Mouse (Mus musculus) bone marrow, adult 2 months (tissue): ENCODE results near the gene Cdhr4. TPM values are rescaled to one million over a fixed set of nuclear protein-coding genes. Genes with fewer than 3 reads are reported as not detected.
A peak's percentile ranks its signal among the peaks of the same experiment; 100 is the strongest.

Experiments
- H3K27ac ChIP-seq: fragments of 200-500 bp; 2 replicates; pipeline ENCODE4 v1.5.1; 2012; ENCODE audit warnings: low read depth, mild to moderate bottlenecking, control low read depth, inconsistent platforms, low read length; ENCODE audit not compliant: control insufficient read depth, poor library complexity, insufficient read depth
- H3K4me1 ChIP-seq: fragments of 200-500 bp; 2 replicates; pipeline ENCODE4 v1.6.1; 2011; ENCODE audit warnings: low read length; ENCODE audit not compliant: control insufficient read depth, insufficient read depth
- H3K4me3 ChIP-seq: fragments of 200-500 bp; replicated peaks from 2 replicates; pipeline ENCODE3; 2011; ENCODE audit warnings: mild to moderate bottlenecking, low read depth, low read length, control low read depth; ENCODE audit not compliant: control insufficient read depth
- CTCF ChIP-seq: fragments of 200-500 bp; IDR thresholded peaks from 2 replicates; pipeline ENCODE4 v1.5.1; 2011; ENCODE audit warnings: low read length, control low read depth; ENCODE audit not compliant: control insufficient read depth, insufficient read depth
- POLR2A ChIP-seq: fragments of 200-500 bp; IDR thresholded peaks from 2 replicates; pipeline ENCODE4 v1.6.1; 2011; ENCODE audit warnings: low read depth, mild to moderate bottlenecking, control low read depth, low read length, borderline replicate concordance; ENCODE audit not compliant: control insufficient read depth
- whole genome bisulfite sequencing: fragments of 180-500 bp; shearing (Covaris S2); methylation state at CpG from one replicate; pipeline ENCODE4 v1.1.7; 2018; 5-methylcytosine and 5-hydroxymethylcytosine counted together
- polyA plus RNA-seq: library from polyadenylated mRNA; stranded (reverse); fragments of >200 nt; gene quantifications from 2 replicates; pipeline ENCODE4 v1.2.4, GENCODE M21; 2011; ENCODE audit warnings: low replicate concordance; ENCODE audit not compliant: missing spikeins, insufficient read depth, insufficient read length

Cdhr4 gene
- polyA plus RNA-seq, 1 experiment: 23.4 TPM

- TF ChIP-seq CTCF: no peak
- TF ChIP-seq POLR2A: peak; percentile 25; the same call in 1 of the 2 replicates
- Histone ChIP-seq H3K4me1 (peaks cover 24% of the 10 kb centered on the region), H3K27ac (peak within 1 kb of the TSS; percentile 70), H3K4me3 (peak within 1 kb of the TSS; percentile 27)
- 3% methylated on average over 14 of the region's 14 CpGs for WGBS
These were observed 9.5 kb upstream of the Cdhr4 start, which contains the start of gene Gm20661 for GRCm38 (mm10) chr9:107982681-107983346. TSS of gene Gm20661 (plus strand) at chr9:107983058.

GRCm38 (mm10) chr9:107983421-107983890 lies 8.8 kb upstream of the Cdhr4 start:
- peaks cover 24% of the 10 kb centered on the region for H3K4me1 ChIP-seq
- 14% methylated on average over 4 of the region's 4 CpGs for WGBS

GRCm38 (mm10) chr9:107984052-107984753 lies 8.1 kb upstream of the Cdhr4 start:
- H3K27ac ChIP-seq: peak overlapping the region; percentile 90
- WGBS: 18% methylated on average over 19 of the region's 19 CpGs

More at GRCm38 (mm10) chr9:107983421-107983890, 8.8 kb upstream of the Cdhr4 start:
- Histone ChIP-seq H3K27ac (peak overlapping the region; percentile 70), H3K4me3 (peak overlapping the region; percentile 27)
- TF ChIP-seq POLR2A (peak; percentile 31; the same call in 1 of the 2 replicates), CTCF (no peak)

GRCm38 (mm10) chr9:107984754-107985055 lies 7.6 kb upstream of the Cdhr4 start:
- Histone ChIP-seq H3K4me1 (peaks cover 23% of the 10 kb centered on the region), H3K4me3 (peak overlapping the region; percentile 90), H3K27ac (peak overlapping the region; percentile 90)
- TF ChIP-seq POLR2A (no peak), CTCF (no peak)
- WGBS: 10% methylated on average over 9 of the region's 9 CpGs

More at GRCm38 (mm10) chr9:107984052-107984753, 8.1 kb upstream of the Cdhr4 start:
- Histone ChIP-seq H3K4me1 (peaks cover 24% of the 10 kb centered on the region), H3K4me3 (peak overlapping the region; percentile 90)
- TF ChIP-seq POLR2A: 0 out of 2 replicates have a peak, but pooled peaks have one; percentile 7
- TF ChIP-seq CTCF: no peak

GRCm38 (mm10) chr9:107985131-107986119 lies 6.9 kb upstream of the Cdhr4 start, which contains the start of gene Inka1:
TSS of gene Inka1 (minus strand) at chr9:107985879.
- TF ChIP-seq CTCF: 0 out of 2 replicates have a peak, but pooled peaks have one; percentile 6
- TF ChIP-seq POLR2A: peak; percentile 93
- WGBS: under 1% methylated on average over 58 of the region's 58 CpGs
- Histone ChIP-seq H3K4me3 (peak within 1 kb of the TSS; percentile 90), H3K4me1 (peaks cover 21% of the 10 kb centered on the region), H3K27ac (peak within 1 kb of the TSS; percentile 90)

GRCm38 (mm10) chr9:107986376-107986775 lies 5.9 kb upstream of the Cdhr4 start:
- Histone ChIP-seq H3K27ac (no peak overlapping the region), H3K4me1 (peaks cover 17% of the 10 kb centered on the region), H3K4me3 (peak overlapping the region; percentile 24)
- no peak for TF ChIP-seq POLR2A
- TF ChIP-seq CTCF: peak; percentile 97
- WGBS: under 1% methylated on average over 18 of the region's 18 CpGs

GRCm38 (mm10) chr9:107987950-107988349 lies 4.3 kb upstream of the Cdhr4 start:
- WGBS: 55% methylated on average over 3 of the region's 3 CpGs
- H3K27ac ChIP-seq: no peak overlapping the region
- peaks cover 10% of the 10 kb centered on the region for H3K4me1 ChIP-seq
- no peak for TF ChIP-seq CTCF
- no peak for TF ChIP-seq POLR2A
- H3K4me3 ChIP-seq: no peak overlapping the region
